Mouse (Mus musculus): ENCODE measurements at regions not wholly inside any gene's neighbourhood (a gene's known extent, or its start where the extent isn't known, plus 50 kb on each side); places are given as distances from the start of the nearest gene placed in this dataset.

DNA sequence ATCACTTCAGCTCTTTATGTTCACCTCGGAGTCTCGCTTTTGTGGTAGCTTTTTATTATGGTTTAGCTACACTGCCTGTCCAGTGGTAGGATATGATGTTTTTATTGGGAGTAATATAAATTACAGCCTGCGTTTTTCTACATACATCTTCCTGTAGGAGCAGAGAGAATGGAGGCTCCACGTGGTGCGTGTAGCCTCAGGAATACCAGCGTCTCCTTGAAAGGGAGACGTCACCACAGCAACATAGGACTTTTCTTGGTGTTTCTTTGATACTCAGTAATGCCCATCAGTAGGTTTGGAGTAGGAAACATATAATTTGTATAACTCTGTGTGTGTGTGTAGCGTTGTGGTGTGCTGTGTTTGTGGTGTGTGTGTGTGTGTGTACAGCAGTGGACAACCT is 150.7 kb downstream of the Ndufs4 start:
- DNase-seq (ENCODE audit: low spot score), result peak; percentile 12

DNA sequence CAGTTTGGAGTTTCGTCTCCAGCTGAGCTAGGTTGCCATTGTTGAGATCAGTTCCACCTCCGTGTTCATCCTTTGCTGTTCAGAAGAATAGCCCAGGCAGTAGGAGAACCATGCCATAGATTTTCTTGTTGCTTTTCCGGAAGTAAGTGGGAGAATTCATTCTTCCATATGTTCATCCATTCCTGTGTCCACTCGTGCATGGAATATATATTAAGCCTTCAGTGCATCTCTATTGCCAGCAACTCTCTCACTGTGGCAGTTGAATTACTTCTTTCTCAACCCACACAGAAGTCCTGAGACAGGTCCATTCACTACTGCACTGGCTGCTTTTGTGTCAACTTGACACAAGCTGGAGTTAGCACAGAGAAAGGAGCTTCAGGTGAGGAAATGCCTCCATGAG is 152.2 kb downstream of the Ndufs4 start:
- DNase-seq (ENCODE audit: low spot score), result peak; percentile 4

DNA sequence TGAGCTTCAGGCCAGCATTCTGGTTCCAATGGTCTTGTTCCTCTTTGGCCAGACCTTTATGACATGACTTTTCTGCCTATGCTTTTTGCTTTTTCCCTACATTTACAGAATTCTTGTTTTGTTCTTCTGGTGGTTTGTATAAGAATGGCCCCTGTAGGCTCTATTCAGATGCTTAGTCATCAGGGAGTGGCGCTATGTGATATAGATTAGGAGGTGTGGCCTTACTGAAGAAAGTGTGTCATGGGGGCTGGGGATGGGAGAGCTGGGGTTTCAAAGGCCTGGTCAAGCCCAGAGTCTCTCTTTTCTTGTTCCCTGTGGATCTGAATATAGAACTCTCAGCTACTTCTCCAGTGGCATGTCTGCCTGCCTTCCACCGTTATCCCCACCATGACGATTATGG is 155.9 kb downstream of the Ndufs4 start:
- DNase-seq (ENCODE audit: low spot score), result peak; percentile 16

DNA sequence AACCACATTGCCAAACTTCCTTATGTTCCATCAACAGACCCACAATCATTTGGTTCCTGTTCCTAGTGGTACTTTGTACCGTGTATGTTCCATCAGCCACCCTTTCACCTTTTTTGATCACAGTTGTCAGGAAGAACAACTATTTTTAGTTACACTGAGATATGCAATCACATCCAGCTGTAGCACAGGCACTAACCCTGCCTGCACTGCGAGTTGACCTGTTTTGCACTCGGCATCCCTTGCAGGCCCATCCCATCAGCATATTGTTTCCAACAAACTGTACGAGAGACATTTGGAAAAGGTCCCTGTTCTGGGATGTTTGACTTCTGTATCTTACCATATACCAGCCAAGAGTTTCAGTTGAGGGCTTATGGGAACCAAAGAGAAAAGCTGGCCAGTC is 157.5 kb downstream of the Ndufs4 start:
- no peak for DNase-seq (ENCODE audit: low spot score)

DNA sequence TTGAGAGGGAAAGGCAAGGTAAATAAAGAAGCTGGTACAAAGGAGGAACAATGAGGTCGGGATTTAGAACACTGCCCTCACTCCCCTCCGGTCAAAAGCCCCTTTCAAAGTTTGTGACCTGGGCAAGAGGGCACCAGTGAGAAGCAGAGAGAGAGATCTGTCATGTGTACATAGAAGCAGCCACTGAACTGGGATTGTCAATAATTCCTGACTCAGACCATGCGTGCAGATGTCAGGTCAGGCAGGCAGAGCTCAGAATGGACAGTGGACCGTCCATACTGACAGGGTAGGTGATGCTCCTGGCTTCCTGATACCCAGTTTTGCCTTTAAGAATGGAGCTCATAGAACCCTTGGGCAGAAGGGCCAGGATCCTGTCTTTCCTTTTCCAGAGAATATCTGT is 161.0 kb downstream of the Ndufs4 start:
- DNase-seq (ENCODE audit: low spot score), result peak; percentile 10

DNA sequence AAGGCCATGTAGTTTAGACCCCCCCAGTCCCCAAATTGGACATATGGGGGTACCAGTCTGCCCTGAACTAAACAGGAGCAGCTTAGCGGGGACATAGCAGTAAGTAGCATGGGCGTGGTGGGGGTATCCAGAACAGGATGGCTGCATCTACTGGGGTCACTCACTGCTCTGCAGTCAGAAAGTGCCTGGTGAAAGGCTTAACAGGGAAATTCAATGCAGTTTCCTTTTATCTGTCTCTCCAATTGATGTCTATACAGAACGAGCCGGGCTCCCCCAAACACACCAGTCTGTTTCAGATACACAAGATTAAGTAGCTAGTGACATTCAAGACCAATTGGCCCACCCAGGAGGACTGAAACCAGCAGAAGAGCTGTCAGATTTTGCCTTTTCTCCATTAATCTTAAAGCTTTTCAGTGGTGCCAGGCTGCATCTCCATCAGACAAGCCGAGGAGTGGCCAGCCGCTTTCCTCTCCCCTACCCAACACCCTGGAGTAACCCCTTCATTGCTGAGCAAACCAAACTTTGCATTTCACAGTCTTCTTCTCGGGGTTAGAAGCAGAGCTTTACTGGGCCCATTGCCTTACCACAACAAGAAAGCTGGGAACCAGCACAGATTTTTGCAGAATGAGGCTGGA is 161.7 kb downstream of the Ndufs4 start:
- peak; percentile 18 for DNase-seq (ENCODE audit: low spot score)

DNA sequence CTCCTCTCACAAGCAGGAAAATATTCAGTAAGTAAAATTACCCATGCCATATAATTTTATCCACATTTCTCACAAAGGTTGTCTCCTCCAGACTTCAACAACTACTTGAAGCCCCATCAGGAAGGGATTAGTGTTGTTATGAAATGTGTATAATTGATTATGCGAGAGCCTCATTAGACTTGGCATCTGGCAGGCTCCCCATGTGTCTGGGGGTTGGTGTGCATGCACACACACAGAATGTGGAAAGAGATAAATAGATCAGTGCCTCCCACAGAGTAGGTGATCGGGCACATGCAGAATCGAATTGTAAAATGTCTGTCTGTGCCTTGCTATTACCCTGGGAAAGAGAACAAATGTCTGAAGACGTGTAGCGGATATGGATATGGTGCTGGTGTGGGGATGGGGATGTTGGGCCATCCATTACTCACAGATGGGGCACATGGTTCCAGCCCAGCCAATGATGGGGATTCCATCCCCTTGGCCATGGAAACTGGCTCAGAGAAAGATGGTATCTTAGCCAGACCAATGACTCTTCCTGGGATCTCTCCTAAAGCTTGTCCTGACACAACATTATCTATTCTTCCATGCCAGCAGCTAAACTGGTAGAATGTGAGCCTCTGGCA is 168.1 kb downstream of the Ndufs4 start:
- DNase-seq (ENCODE audit: low spot score), result no peak

DNA sequence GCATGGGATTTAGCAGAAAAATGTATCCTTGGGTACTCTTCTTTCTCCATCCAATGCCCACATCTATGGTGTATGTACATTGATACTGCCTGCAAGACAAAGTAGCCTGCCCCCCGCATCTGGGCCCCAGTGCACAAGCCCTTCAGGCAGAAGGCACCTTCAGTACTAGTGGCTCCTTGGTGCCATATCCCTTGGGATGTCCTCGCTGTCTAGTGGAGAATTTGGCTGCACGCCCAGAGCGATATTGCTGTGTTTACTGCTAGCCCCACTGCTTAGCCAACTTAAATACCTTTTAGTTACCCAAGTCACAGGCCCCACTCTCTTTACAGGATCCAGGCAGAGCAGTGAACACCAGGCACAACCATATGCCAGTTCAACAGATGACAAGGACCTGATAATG is 173.0 kb downstream of the Ndufs4 start:
- no peak for DNase-seq (ENCODE audit: low spot score)
